Mouse (Mus musculus): Measurements from ENCODE around the gene Adgrl3.
"Not testable (repeated sequence)": the region's sequence is repeated elsewhere in the genome, so short reads cannot be mapped to it uniquely, and the experiment has no call there.

GRCm38 (mm10) chr5:81555149-81555548 is 535.2 kb downstream of the Adgrl3 start:
- TF ChIP-seq CTCF (IDR thresholded peaks at IDR 0.05; ENCODE audit: control insufficient read depth, insufficient read depth, insufficient read length); MAX (IDR thresholded peaks at IDR 0.05); MYOG (IDR thresholded peaks at IDR 0.05; ENCODE audit: control insufficient read depth, extremely low read depth, insufficient read length): not testable (repeated sequence)
